Mouse (Mus musculus) gastrocnemius, postnatal 4 days (tissue): ENCODE measurements around the gene Tbx21. TPM values are rescaled to one million over a fixed set of nuclear protein-coding genes. Genes with fewer than 3 reads are reported as not detected.

ENCODE experiments used
- microRNA-seq: library from miRNA; unstranded; fragments of <30 nt; microRNA quantifications from one replicate; pipeline ENCODE4 v1.2.0, GENCODE M21; 2021
- total RNA-seq, 2 experiments: library from RNA; stranded (reverse); gene quantifications; 2 replicates each; pipeline ENCODE4 v1.2.3; 2021

Gene Tbx21
- total RNA-seq, 2 experiments from 2014 or later, result 0.98 to 1.4 TPM

Small RNAs within 50 kb of the gene (microRNA-seq; reads per million reads assigned to microRNA genes)
- not detected for gene Mir7235
- not detected for gene Mir8103

Other genes with a start within 250 kb of the Tbx21 start
- gene Cdk5rap3, start 198.8 kb downstream of the Tbx21 start, total RNA-seq, result 10 to 100 TPM; 39.2 to 45.1 TPM
- not detected for gene Prr15l, start 187.2 kb downstream of the Tbx21 start, total RNA-seq
- gene Pnpo, start 171.3 kb downstream of the Tbx21 start, total RNA-seq, result 1 to 10 TPM; 8.2 to 8.3 TPM
- 10 to 100 TPM; 15.1 to 16.5 TPM for gene Sp2, start 132.4 kb downstream of the Tbx21 start, total RNA-seq
- gene Sp6, start 101.9 kb downstream of the Tbx21 start, total RNA-seq, result under 1 TPM; 0.27 to 0.34 TPM
- 10 to 100 TPM; 12.2 to 15.8 TPM for gene Scrn2, start 85.4 kb downstream of the Tbx21 start, total RNA-seq
- under 1 TPM in 1 of 2 experiments, not detected in 1; 0.47 TPM for gene Lrrc46, start 73.9 kb downstream of the Tbx21 start, total RNA-seq
- 10 to 100 TPM; 56.4 to 59.2 TPM for gene Mrpl10, start 73.8 kb downstream of the Tbx21 start, total RNA-seq
- 1 to 10 TPM; 5.7 to 6.8 TPM for gene Osbpl7, start 64.7 kb downstream of the Tbx21 start, total RNA-seq
- gene Tbkbp1, start 36.2 kb upstream of the Tbx21 start, total RNA-seq, result 10 to 100 TPM; 12.4 to 12.9 TPM
- 100 to 1,000 TPM; 117 to 121 TPM for gene Kpnb1, start 72.5 kb upstream of the Tbx21 start, total RNA-seq
- 10 to 100 TPM; 75.8 to 80.0 TPM for gene Npepps, start 165.3 kb upstream of the Tbx21 start, total RNA-seq
- gene Mrpl45, start 200.4 kb upstream of the Tbx21 start, total RNA-seq, result 10 to 100 TPM; 25.9 to 31.0 TPM
- gene Gpr179, start 236.7 kb upstream of the Tbx21 start, total RNA-seq, result under 1 TPM; 0.22 to 0.29 TPM
- gene Socs7, start 247.2 kb upstream of the Tbx21 start, total RNA-seq, result 10 to 100 TPM; 33.4 to 34.5 TPM